In genomic region chr4:97854779-97855178, GRCm38 (mm10) we compare ENCODE assay signal across 24 mouse cellular contexts.
DNase-seq lines count a peak whose midpoint lies in the region; ATAC-seq lines count a peak whose summit lies in the region.
"Had no signal": no experiment of that assay in that cellular context is flagged by ENCODE, and none has a peak within 500 bp of the region (broad histone marks: within the 10 kb centered on the region; RNA-seq: fewer than 3 reads in every experiment).

No protein-coding gene starts in this region.

- 48% methylated on average over 4 of the region's 4 CpGs for WGBS in heart, embryonic 15.5 days
- WGBS in heart, embryonic 10.5 days = 62% methylated on average over 4 of the region's 4 CpGs
- 44% methylated on average over 4 of the region's 4 CpGs for WGBS in lung, embryonic 15.5 days

- peaks cover 34% of the 10 kb centered on the region for H3K4me1 ChIP-seq in heart, embryonic 15.5 days (replicated peaks)
- H3K4me1 ChIP-seq in heart, embryonic 10.5 days = peaks cover 30% of the 10 kb centered on the region
- peaks cover 47% of the 10 kb centered on the region for H3K4me1 ChIP-seq in lung, embryonic 15.5 days

- no peak overlapping the region for H3K9ac ChIP-seq in heart, embryonic 15.5 days
- H3K9ac ChIP-seq in lung, embryonic 15.5 days = no peak overlapping the region
- H3K9ac ChIP-seq: embryonic facial prominence, embryonic 15.5 days; liver, embryonic 14.5 days; neural tube, embryonic 15.5 days had no signal

- no peaks in the 10 kb centered on the region for H3K36me3 ChIP-seq in heart, embryonic 15.5 days
- no peaks in the 10 kb centered on the region for H3K36me3 ChIP-seq in heart, embryonic 10.5 days
- H3K36me3 ChIP-seq in lung, embryonic 15.5 days = no peaks in the 10 kb centered on the region
- H3K36me3 ChIP-seq: embryonic facial prominence, embryonic 15.5 days; hindbrain, embryonic 10.5 days; neural tube, embryonic 15.5 days had no signal

- H3K9me3 ChIP-seq in heart, embryonic 15.5 days (replicated peaks) = no peaks in the 10 kb centered on the region
- no peaks in the 10 kb centered on the region for H3K9me3 ChIP-seq in heart, embryonic 10.5 days
- no peaks in the 10 kb centered on the region for H3K9me3 ChIP-seq in lung, embryonic 15.5 days
- H3K9me3 ChIP-seq: embryonic facial prominence, embryonic 15.5 days; hindbrain, embryonic 10.5 days; neural tube, embryonic 15.5 days had no signal

- no peak overlapping the region for H3K4me2 ChIP-seq in heart, embryonic 15.5 days
- no peak overlapping the region for H3K4me2 ChIP-seq in lung, embryonic 15.5 days
- H3K4me2 ChIP-seq: embryonic facial prominence, embryonic 15.5 days; neural tube, embryonic 15.5 days had no signal

- H3K27me3 ChIP-seq in heart, embryonic 15.5 days = no peaks in the 10 kb centered on the region
- H3K27me3 ChIP-seq in heart, embryonic 10.5 days (ENCODE audit: insufficient read depth, poor library complexity, severe bottlenecking) = no peaks in the 10 kb centered on the region
- H3K27me3 ChIP-seq in lung, embryonic 15.5 days = no peaks in the 10 kb centered on the region
- H3K27me3 ChIP-seq: CH12.LX; embryonic facial prominence, embryonic 15.5 days; neural tube, embryonic 15.5 days had no signal

- no peak overlapping the region for H3K4me3 ChIP-seq in heart, embryonic 15.5 days
- no peak overlapping the region for H3K4me3 ChIP-seq in heart, embryonic 10.5 days
- H3K4me3 ChIP-seq in lung, embryonic 15.5 days = no peak overlapping the region
- H3K4me3 ChIP-seq: embryonic facial prominence, embryonic 15.5 days; hindbrain, embryonic 10.5 days; neural tube, embryonic 15.5 days had no signal

- no peak for ATAC-seq in heart, embryonic 15.5 days (replicated peaks; ENCODE audit: insufficient number of reproducible peaks, insufficient read depth, low FRiP score, low read depth)
- ATAC-seq in lung, embryonic 15.5 days (ENCODE audit: borderline replicate concordance, extremely low read depth, low FRiP score, low TSS enrichment) = no peak
- ATAC-seq in CD4-positive, CD25-positive, alpha-beta regulatory T cell, adult 4 months = peak; percentile 72
- no peak for ATAC-seq in cerebellum, adult (ENCODE audit: insufficient number of reproducible peaks, low FRiP score, low TSS enrichment)
- ATAC-seq: forebrain, embryonic 16.5 days; midbrain, embryonic 16.5 days had no signal

- H3K27ac ChIP-seq in heart, embryonic 15.5 days = peak overlapping the region; percentile 39
- no peak overlapping the region for H3K27ac ChIP-seq in heart, embryonic 10.5 days
- H3K27ac ChIP-seq in lung, embryonic 15.5 days = peak overlapping the region; percentile 29
- H3K27ac ChIP-seq: embryonic facial prominence, embryonic 15.5 days; hindbrain, embryonic 10.5 days; liver, embryonic 14.5 days; neural tube, embryonic 15.5 days had no signal

- no peak for DNase-seq in heart, embryonic 10.5 days (ENCODE audit: low spot score)
- no peak for DNase-seq in lung, postnatal 14 days
- DNase-seq in lung, postnatal 25 days (ENCODE audit: low spot score) = peak; percentile 56
- no peak for DNase-seq in testis, postnatal 14 days (ENCODE audit: low spot score)
- DNase-seq: adrenal gland, postnatal 36 days; cerebellum, adult 2 months; cerebellum, postnatal 36 days; kidney, adult 9 months; kidney, postnatal 36 days; right cerebral cortex, postnatal 14 days; spleen, adult 18-20 months; thymus, adult 18-20 months; thymus, postnatal 4 days had no signal
